Mouse (Mus musculus): ENCODE results near the gene Cenpq.

GRCm38 (mm10) chr17:40882172-40882571 is 52.7 kb downstream of the Cenpq start:
- no peak for TF ChIP-seq TAL1 (IDR thresholded peaks at IDR 0.05; ENCODE audit: low read length)
- no peak for TF ChIP-seq GATA1 (IDR thresholded peaks at IDR 0.05; ENCODE audit: low read length)
